Mouse (Mus musculus) brain, embryonic 14.5 days (tissue): Measurements from ENCODE around the gene 1700008O03Rik. TPM values are rescaled to one million over a fixed set of nuclear protein-coding genes. Genes with fewer than 3 reads are reported as not detected.

Experiments used
- DNase-seq: peaks from one replicate; pipeline ENCODE4 v3.0.0-alpha.2; 2011; ENCODE audit warnings: low read depth
- CTCF ChIP-seq: fragments of 200-500 bp; IDR thresholded peaks from 2 replicates; pipeline ENCODE4 v1.5.1; 2012; ENCODE audit warnings: inconsistent platforms, mild to moderate bottlenecking, moderate library complexity, borderline replicate concordance; ENCODE audit not compliant: insufficient read depth, insufficient read length; ENCODE audit errors: extremely low read depth
- POLR2A ChIP-seq: fragments of 200-500 bp; IDR thresholded peaks from 2 replicates; pipeline ENCODE4 v1.6.1; 2012; ENCODE audit warnings: mild to moderate bottlenecking, inconsistent platforms, borderline replicate concordance; ENCODE audit not compliant: poor library complexity, insufficient read depth, insufficient read length, severe bottlenecking; ENCODE audit errors: extremely low read depth
- polyA plus RNA-seq: library from polyadenylated mRNA; depleted of rRNA; stranded (reverse); fragments of >200 nt; gene quantifications from 2 replicates; pipeline ENCODE4 v1.2.3, GENCODE M21; 2012; rRNA removed

The 1700008O03Rik gene
- polyA plus RNA-seq, 1 experiment = 3.0 TPM

- DNase-seq = no peak
- TF ChIP-seq POLR2A (no peak), CTCF (no peak)
These were observed 73.8 kb downstream of the 1700008O03Rik start for GRCm38 (mm10) chr7:44311713-44312304.

GRCm38 (mm10) chr7:44310878-44311712, 74.5 kb downstream of the 1700008O03Rik start:
- peak; percentile 67 for DNase-seq
- no peak for TF ChIP-seq POLR2A

GRCm38 (mm10) chr7:44310285-44310877, 75.2 kb downstream of the 1700008O03Rik start:
- no peak for TF ChIP-seq POLR2A
- no peak for TF ChIP-seq CTCF
- DNase-seq = no peak

Other genes starting within 250 kb of the 1700008O03Rik start
- gene Klk1b16, start 249.1 kb downstream of the 1700008O03Rik start, polyA plus RNA-seq = not detected in 2 replicates
- 0.19 TPM in 1 of 2 replicates, not detected in the other for gene Klk1b24, start 197.6 kb downstream of the 1700008O03Rik start, polyA plus RNA-seq
- not detected in 2 replicates for gene Klk1b3, start 187.6 kb downstream of the 1700008O03Rik start, polyA plus RNA-seq
- not detected in 2 replicates for gene Klk1b4, start 178.4 kb downstream of the 1700008O03Rik start, polyA plus RNA-seq
- gene Klk1b5, start 169.9 kb downstream of the 1700008O03Rik start, polyA plus RNA-seq = not detected in 2 replicates
- 0.16 TPM in 1 of 2 replicates, not detected in the other for gene Klk1, start 160.5 kb downstream of the 1700008O03Rik start, polyA plus RNA-seq
- not detected in 2 replicates for gene Gm36864, start 149.6 kb downstream of the 1700008O03Rik start, polyA plus RNA-seq
- gene 1700028J19Rik, start 139.1 kb downstream of the 1700008O03Rik start, polyA plus RNA-seq = 1.5 and 2.1 TPM in 2 replicates
- gene 2410002F23Rik, start 139.1 kb downstream of the 1700008O03Rik start, polyA plus RNA-seq = 270 and 344 TPM in 2 replicates
- not detected in 2 replicates for gene Acp4, start 128.4 kb downstream of the 1700008O03Rik start, polyA plus RNA-seq
- 1.0 and 1.2 TPM in 2 replicates for gene Gm15517, start 124.4 kb downstream of the 1700008O03Rik start, polyA plus RNA-seq
- 3.2 and 3.6 TPM in 2 replicates for gene Clec11a, start 78.9 kb downstream of the 1700008O03Rik start, polyA plus RNA-seq
- gene Shank1, start 75.6 kb downstream of the 1700008O03Rik start, polyA plus RNA-seq = 17.2 and 63.1 TPM in 2 replicates
- 35.5 and 41.6 TPM in 2 replicates for gene Syt3, start 1.7 kb downstream of the 1700008O03Rik start, polyA plus RNA-seq
- gene Lrrc4b, start 43.2 kb upstream of the 1700008O03Rik start, polyA plus RNA-seq = 302 and 372 TPM in 2 replicates
- gene Aspdh, start 79.6 kb upstream of the 1700008O03Rik start, polyA plus RNA-seq = 29.8 and 30.6 TPM in 2 replicates
- 70.6 and 118 TPM in 2 replicates for gene Josd2, start 82.2 kb upstream of the 1700008O03Rik start, polyA plus RNA-seq
- 218 and 287 TPM in 2 replicates for gene Emc10, start 110.7 kb upstream of the 1700008O03Rik start, polyA plus RNA-seq
- gene Fam71e1, start 110.8 kb upstream of the 1700008O03Rik start, polyA plus RNA-seq = 31.7 and 47.3 TPM in 2 replicates
- not detected in 2 replicates for gene Mybpc2, start 138.8 kb upstream of the 1700008O03Rik start, polyA plus RNA-seq
- 0.11 and 0.19 TPM in 2 replicates for gene Spib, start 146.3 kb upstream of the 1700008O03Rik start, polyA plus RNA-seq
- gene Pold1, start 163.0 kb upstream of the 1700008O03Rik start, polyA plus RNA-seq = 38.4 and 70.1 TPM in 2 replicates
- 79.7 and 96.8 TPM in 2 replicates for gene Nr1h2, start 168.1 kb upstream of the 1700008O03Rik start, polyA plus RNA-seq
- gene Napsa, start 186.6 kb upstream of the 1700008O03Rik start, polyA plus RNA-seq = 0.16 and 0.42 TPM in 2 replicates
- gene Kcnc3, start 204.8 kb upstream of the 1700008O03Rik start, polyA plus RNA-seq = 16.6 and 27.2 TPM in 2 replicates